Mouse (Mus musculus): ENCODE results near the gene Pyy. TPM values are rescaled to one million over a fixed set of nuclear protein-coding genes. Genes with fewer than 3 reads are reported as not detected.

The Pyy gene
- polyA plus RNA-seq (2016; fragmentation: Nextera tagmentation; extraction: Ambion mirVana) = not detected in 2 replicates

DNA sequence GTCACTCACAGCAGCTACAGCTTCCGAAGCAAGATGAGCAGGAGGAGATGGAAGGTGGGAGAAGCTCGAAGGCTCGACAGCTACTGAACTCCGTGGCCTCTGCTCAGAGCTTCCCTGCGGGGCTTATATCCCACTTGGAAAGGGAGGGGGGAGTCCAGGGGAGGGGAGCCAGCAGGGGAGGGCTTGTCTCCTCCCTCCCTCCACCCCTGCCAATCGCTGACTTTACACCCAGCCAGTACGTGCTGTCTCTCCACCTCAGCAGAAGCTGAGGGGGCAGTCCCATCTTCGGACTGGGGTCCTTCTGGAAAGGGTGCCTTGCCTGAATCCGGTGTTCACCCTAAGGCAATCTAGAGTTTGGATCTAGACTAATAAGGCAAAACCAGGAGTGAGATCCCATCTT is at the start of gene Pyy:
Pyy (minus strand) TSS at position 101 of the 400 bp plus-strand sequence.
- H3K27ac ChIP-seq (ENCODE audit: poor library complexity, severe bottlenecking) = no peak within 1 kb of the TSS
- 17% methylated on average over 9 of the region's 9 CpGs for WGBS
- no peaks in the 10 kb centered on the region for H3K36me3 ChIP-seq
- peaks cover 77% of the 10 kb centered on the region for H3K27me3 ChIP-seq (replicated peaks)
- H3K4me1 ChIP-seq (replicated peaks) = peaks cover 9% of the 10 kb centered on the region
- H3K4me2 ChIP-seq = peak within 1 kb of the TSS; percentile 22; the same call in 1 of the 2 replicates
- H3K9ac ChIP-seq = no peak within 1 kb of the TSS
- no peak for ATAC-seq (ENCODE audit: insufficient number of reproducible peaks, low FRiP score)
- H3K9me3 ChIP-seq (replicated peaks) = no peaks in the 10 kb centered on the region
- H3K4me3 ChIP-seq = peak within 1 kb of the TSS; percentile 21

DNA sequence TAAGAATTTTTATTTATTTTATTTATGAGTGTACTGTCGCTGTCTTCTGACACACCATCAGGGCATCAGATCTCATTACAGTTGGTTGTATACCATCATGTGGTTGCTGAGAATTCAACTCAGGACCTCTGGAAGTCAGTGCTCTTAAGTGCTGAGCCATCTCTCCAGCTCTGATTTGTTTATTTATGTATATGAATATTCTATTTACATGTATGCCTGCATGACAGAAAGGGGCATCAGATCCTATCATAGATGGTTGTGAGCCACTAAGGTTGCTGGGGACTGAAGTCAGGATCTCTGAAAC is 49.1 kb upstream of the Pyy start:
- no peaks in the 10 kb centered on the region for H3K9me3 ChIP-seq (replicated peaks)
- ATAC-seq (ENCODE audit: insufficient number of reproducible peaks, low FRiP score) = no peak
- H3K4me1 ChIP-seq (replicated peaks) = peaks cover 5% of the 10 kb centered on the region
- H3K27ac ChIP-seq (ENCODE audit: poor library complexity, severe bottlenecking) = no peak overlapping the region
- H3K9ac ChIP-seq = no peak overlapping the region
- WGBS = 3% methylated on average over 1 of the region's 1 CpGs
- H3K4me2 ChIP-seq = peak overlapping the region; percentile 90; the same call in 1 of the 2 replicates
- no peaks in the 10 kb centered on the region for H3K27me3 ChIP-seq (replicated peaks)
- H3K4me3 ChIP-seq = no peak overlapping the region
- H3K36me3 ChIP-seq = peaks cover 34% of the 10 kb centered on the region

DNA sequence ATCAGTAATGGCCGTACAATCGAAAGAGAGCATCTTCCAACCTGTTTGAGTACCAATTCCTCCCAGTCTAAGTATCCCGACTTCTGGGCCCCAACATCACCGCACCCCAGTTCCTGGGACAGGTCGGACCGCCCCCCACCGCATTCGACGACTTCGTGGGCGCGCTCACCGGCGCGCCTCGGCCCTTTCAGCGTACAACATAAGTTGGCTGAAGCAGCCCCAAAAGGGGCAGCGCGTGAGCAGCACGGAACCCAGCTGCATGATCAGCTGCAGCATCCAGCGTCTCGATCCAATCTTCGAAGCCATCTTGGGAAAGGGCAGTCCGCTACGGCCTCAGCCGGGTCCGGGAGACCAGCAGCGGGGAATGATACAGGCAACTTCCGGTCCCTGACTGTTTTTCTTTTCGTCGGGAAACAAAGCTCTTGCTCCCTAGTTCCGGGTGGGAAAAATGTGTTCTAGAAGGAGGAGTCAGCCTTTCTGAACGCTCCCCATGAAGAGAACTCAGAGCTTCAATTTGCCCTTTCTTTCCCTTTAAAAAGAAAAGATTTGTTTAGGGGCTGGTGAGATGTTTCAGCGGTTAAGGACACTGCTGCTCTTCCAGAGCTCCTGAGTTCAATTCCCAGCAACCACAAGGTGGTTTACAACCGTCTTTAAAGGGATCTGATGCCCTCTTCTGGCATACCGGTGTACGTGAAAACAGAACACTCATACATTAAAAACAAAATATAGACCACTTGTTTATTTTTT is 48.6 kb upstream of the Pyy start, which contains the start of gene Tmem101:
Tmem101 (minus strand) TSS at position 366 of the 747 bp plus-strand sequence.
- peak within 1 kb of the TSS; percentile 84 for H3K9ac ChIP-seq
- under 1% methylated on average over 37 of the region's 37 CpGs for WGBS
- H3K27ac ChIP-seq (ENCODE audit: poor library complexity, severe bottlenecking) = peak within 1 kb of the TSS; percentile 54; the same call in 1 of the 2 replicates
- peaks cover 30% of the 10 kb centered on the region for H3K36me3 ChIP-seq
- H3K9me3 ChIP-seq (replicated peaks) = no peaks in the 10 kb centered on the region
- H3K4me1 ChIP-seq (replicated peaks) = peaks cover 5% of the 10 kb centered on the region
- peak within 1 kb of the TSS; percentile 84 for H3K4me3 ChIP-seq
- ATAC-seq (ENCODE audit: insufficient number of reproducible peaks, low FRiP score) = peak; percentile 67; the same call in 1 of the 2 replicates
- peak within 1 kb of the TSS; percentile 90 for H3K4me2 ChIP-seq
- H3K27me3 ChIP-seq (replicated peaks) = no peaks in the 10 kb centered on the region

DNA sequence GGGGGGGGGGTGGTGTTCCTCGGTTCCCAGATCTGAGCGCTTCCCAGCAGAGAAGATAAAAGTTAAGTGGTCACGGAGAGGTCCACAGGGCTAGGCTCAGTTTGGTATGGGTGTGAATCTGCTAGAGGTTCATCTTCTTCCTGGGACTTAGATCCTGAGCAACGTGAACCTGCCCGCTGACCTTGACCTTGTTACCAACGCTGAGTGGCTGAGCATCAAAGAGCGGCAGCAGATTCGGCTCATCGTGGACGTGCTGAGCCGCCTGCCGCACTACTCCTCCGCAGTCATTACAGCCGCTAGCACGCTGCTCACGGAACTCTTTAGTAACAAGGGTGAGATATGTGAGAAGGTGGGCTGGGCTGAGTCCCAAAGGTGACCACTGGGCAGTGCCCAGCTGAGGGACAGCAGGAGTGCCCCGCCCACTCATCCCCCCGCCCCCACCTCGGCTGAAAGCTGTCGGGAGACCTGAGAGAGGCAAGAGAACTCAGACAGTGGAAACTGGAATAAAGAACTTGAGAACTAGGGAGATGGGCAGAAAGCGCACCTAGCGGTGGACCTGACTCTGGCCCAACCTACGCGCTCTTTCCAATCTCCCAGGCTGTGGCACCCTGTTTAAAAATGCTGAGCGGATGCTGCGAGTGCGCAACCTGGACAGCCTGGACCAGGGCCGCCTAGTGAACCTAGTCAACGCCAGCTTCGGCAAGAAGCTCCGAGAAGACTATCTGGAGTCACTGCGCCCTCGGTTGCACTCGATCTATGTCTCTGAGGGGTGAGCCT is 39.8 kb upstream of the Pyy start:
- peaks cover 33% of the 10 kb centered on the region for H3K4me1 ChIP-seq (replicated peaks)
- peaks cover 68% of the 10 kb centered on the region for H3K27me3 ChIP-seq (replicated peaks)
- no peak overlapping the region for H3K27ac ChIP-seq (ENCODE audit: poor library complexity, severe bottlenecking)
- H3K9me3 ChIP-seq (replicated peaks) = no peaks in the 10 kb centered on the region
- peak overlapping the region; percentile 16 for H3K4me3 ChIP-seq
- H3K9ac ChIP-seq = peak overlapping the region; percentile 19; the same call in 1 of the 2 replicates
- peak overlapping the region; percentile 75 for H3K4me2 ChIP-seq
- peaks cover 2% of the 10 kb centered on the region; the same call in 1 of the 2 replicates for H3K36me3 ChIP-seq
- peak; percentile 31; the same call in 1 of the 2 replicates for ATAC-seq (ENCODE audit: insufficient number of reproducible peaks, low FRiP score)
- 12% methylated on average over 34 of the region's 34 CpGs for WGBS

DNA sequence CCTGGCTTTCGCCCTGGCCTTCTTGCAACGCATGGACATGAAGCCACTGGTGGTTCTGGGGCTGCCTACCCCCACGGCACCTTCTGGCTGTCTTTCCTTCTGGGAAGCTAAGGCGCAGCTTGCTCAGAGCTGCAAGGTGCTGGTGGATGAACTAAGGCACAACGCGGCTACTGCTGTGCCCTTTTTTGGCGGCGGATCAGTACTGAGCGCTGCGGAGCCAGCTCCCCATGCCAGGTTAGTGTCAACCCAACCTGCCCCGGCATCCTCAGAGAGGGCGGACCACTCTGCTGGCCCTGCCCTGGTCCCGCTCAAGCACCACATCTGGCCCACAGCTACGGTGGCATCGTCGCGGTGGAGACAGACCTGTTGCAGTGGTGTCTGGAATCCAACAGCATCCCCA is 38.9 kb upstream of the Pyy start:
- Histone ChIP-seq H3K9ac (no peak overlapping the region), H3K36me3 (no peaks in the 10 kb centered on the region), H3K4me1 (replicated peaks) (peaks cover 33% of the 10 kb centered on the region), H3K4me3 (peak overlapping the region; percentile 16), H3K9me3 (replicated peaks) (no peaks in the 10 kb centered on the region), H3K4me2 (peak overlapping the region; percentile 75), H3K27me3 (replicated peaks) (peaks cover 69% of the 10 kb centered on the region), H3K27ac (ENCODE audit: poor library complexity, severe bottlenecking) (no peak overlapping the region)
- WGBS = 13% methylated on average over 17 of the region's 17 CpGs
- ATAC-seq (ENCODE audit: insufficient number of reproducible peaks, low FRiP score) = no peak

DNA sequence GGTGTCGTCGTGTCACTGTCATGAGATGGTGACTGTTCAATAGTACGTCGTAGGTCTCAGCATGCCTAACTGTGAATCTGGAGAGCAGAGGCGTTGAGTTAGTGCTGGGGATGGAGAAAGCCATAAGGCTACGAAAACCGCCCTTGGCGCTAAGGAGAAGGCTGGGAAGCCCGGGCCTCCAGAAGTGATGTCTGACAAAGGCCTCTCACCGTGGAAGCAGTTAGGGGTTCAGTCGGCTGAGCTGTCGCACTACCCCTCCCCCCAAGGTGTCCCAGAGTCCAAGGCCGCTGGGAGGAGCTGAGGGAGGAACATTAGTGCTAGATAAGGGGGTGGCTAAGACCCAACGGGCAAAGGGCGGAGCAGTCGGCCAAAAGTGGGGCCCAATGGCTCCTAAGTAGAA is 38.4 kb upstream of the Pyy start:
- Histone ChIP-seq H3K4me3 (peak overlapping the region; percentile 47), H3K27me3 (replicated peaks) (peaks cover 69% of the 10 kb centered on the region), H3K36me3 (no peaks in the 10 kb centered on the region), H3K9me3 (replicated peaks) (no peaks in the 10 kb centered on the region), H3K9ac (0 out of 2 replicates have a peak overlapping the region, but pooled peaks have one; percentile 48), H3K4me2 (peak overlapping the region; percentile 75), H3K4me1 (replicated peaks) (peaks cover 33% of the 10 kb centered on the region), H3K27ac (ENCODE audit: poor library complexity, severe bottlenecking) (no peak overlapping the region)
- WGBS = 3% methylated on average over 16 of the region's 16 CpGs
- ATAC-seq (ENCODE audit: insufficient number of reproducible peaks, low FRiP score) = no peak

DNA sequence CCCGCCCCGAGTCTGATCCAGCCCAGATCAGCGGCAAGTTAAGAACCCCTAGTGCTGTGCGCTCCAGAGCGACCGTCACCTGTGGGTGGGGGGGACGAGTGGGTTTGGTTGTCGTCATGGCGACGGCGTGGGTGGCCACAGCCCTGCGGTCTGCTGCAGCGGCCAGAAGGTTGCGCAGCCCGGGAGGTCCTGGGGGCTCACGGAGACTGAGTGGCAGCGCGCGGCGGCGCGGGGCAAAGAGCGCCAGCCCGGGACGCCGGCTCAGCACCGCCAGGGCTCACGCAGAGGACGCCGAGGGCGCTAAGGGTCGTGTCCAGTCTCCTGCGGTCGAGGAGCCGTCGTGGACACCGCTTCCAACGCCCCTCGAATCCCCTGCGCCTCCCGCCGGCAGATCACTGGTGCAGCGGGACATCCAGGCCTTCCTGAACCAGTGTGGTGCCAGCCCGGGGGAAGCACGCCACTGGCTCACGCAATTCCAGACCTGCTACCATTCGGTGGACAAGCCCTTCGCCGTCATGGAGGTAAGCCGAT is 37.9 kb upstream of the Pyy start, which contains the start of gene Nags:
Nags (plus strand) TSS at position 43 of the 531 bp plus-strand sequence.
- Histone ChIP-seq H3K27me3 (replicated peaks) (peaks cover 69% of the 10 kb centered on the region), H3K9ac (peak within 1 kb of the TSS; percentile 48), H3K27ac (ENCODE audit: poor library complexity, severe bottlenecking) (no peak within 1 kb of the TSS)

DNA sequence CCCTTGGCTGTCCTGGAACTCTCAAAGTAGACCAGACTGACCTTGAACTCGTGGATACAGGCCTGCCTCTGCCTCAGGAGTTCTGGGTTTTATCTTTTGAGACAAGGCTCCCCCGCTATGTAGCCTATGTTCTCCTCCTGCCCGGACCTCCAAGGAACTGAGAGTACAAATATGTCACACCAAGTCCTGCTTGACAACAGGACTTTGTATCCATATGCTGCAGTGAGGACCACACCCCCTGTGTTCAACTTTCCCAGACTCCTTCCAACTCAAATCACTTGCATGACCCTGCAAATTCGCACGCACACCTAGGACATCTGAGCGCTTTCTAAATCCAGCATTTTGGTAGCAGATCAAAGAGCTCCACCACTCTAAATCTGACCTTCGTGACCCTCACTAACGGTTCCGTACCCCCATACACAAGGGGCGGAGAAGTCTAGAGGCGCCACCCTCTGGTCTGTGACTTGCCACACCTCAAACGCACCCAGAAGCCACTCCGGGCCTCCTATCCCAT is 37.4 kb upstream of the Pyy start:
- Histone ChIP-seq H3K4me3 (peak overlapping the region; percentile 47), H3K9me3 (replicated peaks) (no peaks in the 10 kb centered on the region), H3K36me3 (no peaks in the 10 kb centered on the region), H3K27ac (ENCODE audit: poor library complexity, severe bottlenecking) (no peak overlapping the region), H3K4me2 (peak overlapping the region; percentile 75), H3K9ac (peak overlapping the region; percentile 48; the same call in 1 of the 2 replicates), H3K4me1 (replicated peaks) (peaks cover 33% of the 10 kb centered on the region), H3K27me3 (replicated peaks) (peaks cover 69% of the 10 kb centered on the region)
- ATAC-seq (ENCODE audit: insufficient number of reproducible peaks, low FRiP score) = 0 out of 2 replicates have a peak, but pooled peaks have one; percentile 20
- 23% methylated on average over 13 of the region's 13 CpGs for WGBS

More for the DNA sequence above, 37.9 kb upstream of the Pyy start, which contains the start of gene Nags:
- 1% methylated on average over 50 of the region's 50 CpGs for WGBS
- ATAC-seq (ENCODE audit: insufficient number of reproducible peaks, low FRiP score) = no peak; the same call in 1 of the 2 replicates
- Histone ChIP-seq H3K4me3 (peak within 1 kb of the TSS; percentile 47), H3K9me3 (replicated peaks) (no peaks in the 10 kb centered on the region), H3K4me1 (replicated peaks) (peaks cover 33% of the 10 kb centered on the region), H3K4me2 (peak within 1 kb of the TSS; percentile 75), H3K36me3 (no peaks in the 10 kb centered on the region)

DNA sequence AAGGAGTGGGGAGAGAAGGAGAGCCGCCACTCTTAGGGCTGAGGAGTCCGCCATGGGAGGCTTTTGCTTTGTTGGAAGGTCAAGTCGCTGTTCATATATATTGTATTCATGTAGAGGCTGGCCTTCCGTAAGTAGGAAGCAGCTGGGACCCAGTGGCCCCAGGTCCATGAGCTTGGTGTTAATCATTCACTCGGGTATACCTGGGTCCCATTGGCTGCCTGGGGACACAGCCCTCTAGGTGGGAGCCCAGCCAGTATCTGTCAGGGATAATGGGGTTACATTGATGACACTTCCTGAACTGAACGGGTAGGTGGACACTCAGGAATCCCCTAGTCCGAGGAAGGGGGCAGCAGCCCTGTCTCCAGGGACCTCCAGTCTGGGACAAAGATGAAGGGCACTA is 34.7 kb upstream of the Pyy start:
- no peaks in the 10 kb centered on the region for H3K9me3 ChIP-seq (replicated peaks)
- no peak overlapping the region for H3K9ac ChIP-seq
- ATAC-seq (ENCODE audit: insufficient number of reproducible peaks, low FRiP score) = no peak
- no peak overlapping the region for H3K4me2 ChIP-seq
- 63% methylated on average over 7 of the region's 7 CpGs for WGBS
- no peaks in the 10 kb centered on the region for H3K36me3 ChIP-seq
- no peak overlapping the region for H3K4me3 ChIP-seq
- no peak overlapping the region for H3K27ac ChIP-seq (ENCODE audit: poor library complexity, severe bottlenecking)
- H3K4me1 ChIP-seq (replicated peaks) = peaks cover 23% of the 10 kb centered on the region
- H3K27me3 ChIP-seq (replicated peaks) = peaks cover 47% of the 10 kb centered on the region

DNA sequence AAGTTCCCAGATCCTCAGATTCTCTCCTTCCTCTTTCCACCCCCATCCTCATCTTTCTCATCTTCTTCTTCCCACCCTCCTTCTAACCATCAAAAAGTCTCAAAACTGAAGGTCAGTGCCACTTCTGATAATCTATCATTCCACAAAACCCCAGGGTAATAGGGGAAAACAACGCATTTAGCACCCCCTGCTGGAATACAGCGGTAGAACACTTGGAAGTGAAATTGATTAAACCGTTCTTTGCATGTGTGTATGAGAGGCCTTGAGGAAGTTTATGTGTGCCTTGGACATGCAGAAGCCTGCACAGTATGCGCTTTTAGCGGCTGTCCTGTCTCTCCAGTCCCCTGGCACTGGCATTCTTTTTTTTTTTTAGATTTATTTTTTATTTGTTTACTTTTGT is 32.9 kb upstream of the Pyy start:
- no peak for ATAC-seq (ENCODE audit: insufficient number of reproducible peaks, low FRiP score)
- Histone ChIP-seq H3K4me1 (replicated peaks) (peaks cover 6% of the 10 kb centered on the region; the same call in 1 of the 2 replicates), H3K9ac (no peak overlapping the region), H3K4me2 (no peak overlapping the region), H3K36me3 (no peaks in the 10 kb centered on the region), H3K4me3 (no peak overlapping the region), H3K27ac (ENCODE audit: poor library complexity, severe bottlenecking) (no peak overlapping the region), H3K9me3 (replicated peaks) (no peaks in the 10 kb centered on the region), H3K27me3 (replicated peaks) (peaks cover 38% of the 10 kb centered on the region)
- 5% methylated on average over 5 of the region's 5 CpGs for WGBS

DNA sequence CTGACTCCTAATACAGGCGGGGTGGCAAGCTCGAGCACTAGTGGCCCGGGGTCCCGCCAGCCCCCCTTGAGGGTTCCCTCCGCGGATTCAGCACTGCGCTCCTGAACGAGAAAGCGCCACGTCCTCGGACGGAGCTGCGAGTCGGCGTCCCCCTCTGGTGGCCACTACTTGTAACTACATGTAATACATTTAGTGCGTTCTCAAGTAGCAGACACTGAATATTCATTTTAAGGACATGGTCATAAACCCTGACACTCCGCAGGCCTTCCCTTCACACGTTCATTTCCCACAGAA is 30.8 kb upstream of the Pyy start:
- no peaks in the 10 kb centered on the region for H3K9me3 ChIP-seq (replicated peaks)
- WGBS = under 1% methylated on average over 18 of the region's 18 CpGs
- no peak for ATAC-seq (ENCODE audit: insufficient number of reproducible peaks, low FRiP score)
- no peak overlapping the region for H3K9ac ChIP-seq
- H3K4me2 ChIP-seq = peak overlapping the region; percentile 62
- H3K4me3 ChIP-seq = peak overlapping the region; percentile 25
- no peaks in the 10 kb centered on the region for H3K36me3 ChIP-seq
- peaks cover 26% of the 10 kb centered on the region for H3K27me3 ChIP-seq (replicated peaks)
- peaks cover 3% of the 10 kb centered on the region; the same call in 1 of the 2 replicates for H3K4me1 ChIP-seq (replicated peaks)
- no peak overlapping the region for H3K27ac ChIP-seq (ENCODE audit: poor library complexity, severe bottlenecking)

All from heart, embryonic 12.5 days (tissue).